Mouse (Mus musculus) lung, postnatal 4 days (tissue): Measurements from ENCODE around the gene Tsc22d2.
A peak's percentile ranks its signal among the peaks of the same experiment; 100 is the strongest.

Experiments used
- DNase-seq, 2 experiments: peaks; one replicate each; pipeline ENCODE4 v3.0.0; 2021

Gene Tsc22d2

DNA sequence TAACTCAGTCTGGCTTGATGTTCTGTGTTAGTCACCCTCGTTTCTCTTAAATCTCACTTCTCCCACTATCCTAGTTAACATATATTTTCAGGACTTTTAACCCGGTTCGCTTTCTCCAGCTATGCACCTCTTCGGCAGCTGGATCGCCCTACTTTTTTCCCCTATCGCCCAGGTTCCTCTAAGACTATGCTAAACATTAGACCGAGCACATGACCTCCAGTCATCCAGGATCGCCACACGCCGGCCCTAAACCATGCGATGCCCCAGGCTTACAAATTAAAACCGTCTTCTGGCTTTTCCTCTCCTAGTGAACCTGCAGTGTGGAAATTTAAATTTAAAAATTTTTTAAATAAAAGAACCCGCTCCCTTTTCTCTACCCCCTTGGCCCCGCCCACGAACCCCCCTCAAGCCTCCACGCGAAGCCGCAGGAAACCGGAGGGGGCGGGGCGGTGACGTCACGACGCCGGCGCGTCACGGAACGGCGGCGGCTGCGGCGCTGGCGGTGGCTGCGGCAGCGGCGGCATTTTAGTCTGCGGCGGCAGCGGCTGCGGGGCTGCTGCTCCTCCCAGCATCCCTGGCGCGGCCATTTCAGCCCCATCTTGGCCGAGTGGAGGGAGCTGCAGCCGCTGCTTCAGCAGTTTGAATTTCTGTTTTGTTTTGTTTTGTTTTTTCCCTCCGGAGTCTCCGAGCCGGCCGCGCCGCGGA lies at the start of gene Tsc22d2:
Gene Tsc22d2, plus strand, starts transcription at position 482 of the 705 bp plus-strand sequence.
- DNase-seq, result peak; percentile 97 to 98

DNA sequence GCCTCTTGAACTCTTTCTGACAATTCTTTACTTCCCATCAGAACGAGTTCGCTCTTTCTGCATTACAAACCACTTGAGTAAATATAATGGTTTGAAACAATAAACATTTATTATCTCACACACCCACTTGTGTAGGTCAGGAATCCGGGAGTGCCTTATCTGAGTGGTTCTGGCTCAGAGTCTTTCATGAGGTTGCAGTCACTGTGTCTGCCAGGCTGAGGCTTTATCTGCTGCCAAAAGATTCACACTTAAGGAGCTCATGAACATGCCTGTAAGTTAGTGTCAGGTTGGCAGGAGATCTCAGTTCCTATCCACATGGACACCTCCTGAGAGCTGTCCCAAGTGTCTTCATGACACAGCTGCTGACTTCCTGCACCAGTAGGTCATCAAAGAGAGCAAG lies 47.8 kb upstream of the Tsc22d2 start:
- DNase-seq, result no peak

DNA sequence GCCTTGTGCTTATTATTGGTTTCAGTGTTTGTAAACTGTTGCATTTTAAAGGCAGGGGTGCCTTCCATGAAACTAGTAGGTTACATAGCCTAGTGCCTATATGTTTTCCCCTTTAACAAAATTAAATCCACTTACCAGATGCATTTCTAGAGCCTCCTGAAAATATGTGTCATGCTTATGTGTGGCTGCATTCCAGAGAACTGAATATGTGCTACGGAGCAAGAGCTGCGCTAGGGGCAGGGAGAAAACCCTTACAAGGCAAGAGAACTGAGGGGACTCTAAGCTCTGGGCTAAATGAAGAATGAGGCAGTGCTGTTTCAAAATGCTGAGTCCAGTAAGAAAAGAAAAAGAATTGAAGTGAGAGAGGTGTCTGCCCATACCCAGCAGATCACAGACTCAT lies 43.7 kb upstream of the Tsc22d2 start:
- no peak for DNase-seq

DNA sequence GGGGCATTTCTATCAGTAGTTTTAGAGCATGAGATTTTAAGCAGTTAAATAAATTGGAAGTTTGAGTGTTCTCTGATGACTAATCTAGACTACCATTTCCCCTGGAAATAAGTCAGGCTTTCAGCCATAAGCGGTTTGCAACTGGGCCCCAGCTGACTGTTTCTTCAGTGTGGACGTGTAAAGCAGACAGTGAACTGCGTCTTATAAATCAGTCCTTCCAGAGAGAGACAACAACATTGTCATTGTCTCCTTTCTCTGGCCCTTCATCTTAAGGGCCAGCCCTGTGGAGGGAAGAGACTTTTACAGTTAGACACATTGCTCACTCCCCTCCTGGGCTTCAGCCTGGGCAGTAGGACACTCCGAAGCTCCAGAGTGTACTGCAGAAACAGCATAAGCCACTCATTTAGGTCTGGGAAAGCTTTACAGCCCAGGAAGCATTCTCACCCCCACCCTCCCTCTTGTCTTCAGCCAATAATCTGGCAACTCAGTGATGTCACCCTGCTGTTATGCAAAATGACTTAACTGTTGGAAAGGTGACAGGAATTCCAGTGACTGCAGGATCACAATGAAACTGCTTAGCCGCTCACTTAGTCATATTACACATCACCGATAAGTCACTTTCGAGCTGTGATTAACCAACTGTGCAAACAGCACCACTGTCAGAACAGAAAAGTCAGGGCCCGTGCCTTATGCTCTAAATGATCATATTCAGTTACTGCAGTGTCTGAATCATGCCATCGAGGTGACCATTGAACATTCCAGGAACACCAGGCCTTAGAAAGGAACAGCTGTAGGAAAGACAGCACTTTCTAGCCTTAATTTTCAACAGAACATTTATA lies 42.2 kb upstream of the Tsc22d2 start:
- peak; percentile 68 to 81 for DNase-seq

DNA sequence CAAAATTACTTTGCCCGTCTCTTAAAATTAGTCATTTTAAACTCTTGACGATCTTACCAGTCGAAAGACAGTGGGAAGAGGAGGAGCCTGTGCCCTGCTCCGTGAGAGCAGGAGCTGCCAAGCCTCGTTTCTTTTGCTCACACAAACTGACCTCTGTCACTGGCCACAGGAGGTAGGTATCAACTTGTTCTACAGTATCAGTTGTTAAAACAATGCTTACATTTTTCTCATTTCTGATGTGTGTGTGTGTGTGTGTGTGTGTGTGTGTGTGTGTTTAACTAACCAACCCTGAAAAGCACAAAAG lies 41.7 kb upstream of the Tsc22d2 start:
- DNase-seq, result no peak

DNA sequence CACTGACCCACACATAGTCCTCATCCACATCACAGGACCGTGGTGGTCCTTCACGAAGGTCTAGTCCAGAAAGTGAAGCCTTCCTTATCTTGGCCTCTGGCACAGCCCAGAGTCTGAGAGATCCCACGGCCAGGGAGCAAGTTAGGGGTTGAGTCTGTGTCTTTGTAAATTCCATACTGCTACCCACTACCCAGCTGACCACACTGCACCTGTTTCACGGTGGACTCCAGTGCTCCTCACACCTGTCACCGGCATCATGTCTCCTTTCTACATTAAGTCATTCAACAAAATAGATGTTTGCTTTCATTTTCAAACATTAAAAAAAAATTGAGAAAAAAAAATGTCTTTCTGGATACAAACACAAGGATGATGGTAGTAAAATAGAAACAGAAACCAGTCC lies 40.2 kb upstream of the Tsc22d2 start:
- no peak for DNase-seq

DNA sequence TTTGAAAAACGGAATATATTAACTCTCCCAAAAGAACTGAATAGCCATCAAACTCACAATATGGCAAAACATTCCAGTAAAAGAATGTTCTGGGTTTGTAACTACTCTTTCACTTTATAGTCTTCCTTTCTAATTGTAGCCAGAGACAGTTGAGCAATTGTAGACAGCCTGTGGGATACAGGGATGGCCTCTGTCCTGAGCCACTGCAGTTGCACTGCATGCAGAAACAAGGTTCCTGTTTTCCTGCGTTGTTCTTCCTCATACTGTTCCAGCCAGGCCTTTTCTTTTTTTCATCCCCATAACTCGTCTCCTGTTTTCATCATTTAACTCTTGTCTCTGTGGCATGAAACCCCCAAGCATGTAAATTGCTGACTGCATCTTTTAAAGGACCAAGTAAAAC lies 37.8 kb upstream of the Tsc22d2 start:
- DNase-seq, result no peak

DNA sequence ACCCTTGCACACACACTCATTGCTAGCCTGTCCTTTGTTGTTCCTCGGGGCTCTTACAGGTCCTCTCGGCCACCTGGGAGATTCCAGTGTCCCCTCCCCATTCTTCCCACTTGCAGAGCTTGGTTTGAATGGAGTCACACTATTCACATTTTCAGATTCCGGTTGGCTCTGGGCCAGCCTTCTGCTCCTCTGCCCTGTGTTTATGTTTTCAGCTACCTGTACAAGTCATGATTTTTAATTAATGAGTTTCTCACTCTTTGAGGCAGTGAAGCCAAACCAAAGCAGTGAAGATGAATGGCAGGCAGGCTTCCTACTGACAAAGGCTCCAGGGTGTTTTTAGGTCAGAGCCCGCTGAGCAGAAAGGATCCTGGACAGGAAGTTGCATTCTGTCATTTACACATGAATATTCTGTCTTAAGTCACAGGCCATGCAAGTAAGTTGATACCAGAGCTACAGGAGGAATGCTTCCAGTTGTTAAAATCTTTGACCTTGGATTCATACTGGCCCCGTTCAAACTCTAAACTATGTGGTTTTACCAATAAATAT lies 36.9 kb upstream of the Tsc22d2 start:
- no peak for DNase-seq

DNA sequence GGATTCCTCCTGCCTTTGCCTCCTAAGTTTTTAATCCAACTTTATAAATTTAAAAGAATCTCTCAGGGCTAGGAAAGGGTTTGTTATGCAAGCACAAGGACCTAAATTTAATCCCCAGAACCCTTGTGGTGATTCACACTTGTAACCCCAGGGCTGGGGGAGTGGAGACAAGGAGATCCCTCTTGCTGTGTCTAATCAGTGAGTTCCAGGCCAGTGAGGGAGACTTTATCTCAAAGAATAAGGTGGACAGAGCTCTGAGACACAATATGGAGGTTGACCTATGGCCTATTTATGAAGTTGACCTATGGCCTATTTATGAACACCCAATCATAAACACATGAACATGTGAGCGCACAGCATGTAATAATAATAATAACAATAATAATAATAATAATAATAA lies 31.8 kb upstream of the Tsc22d2 start:
- DNase-seq, result no peak

DNA sequence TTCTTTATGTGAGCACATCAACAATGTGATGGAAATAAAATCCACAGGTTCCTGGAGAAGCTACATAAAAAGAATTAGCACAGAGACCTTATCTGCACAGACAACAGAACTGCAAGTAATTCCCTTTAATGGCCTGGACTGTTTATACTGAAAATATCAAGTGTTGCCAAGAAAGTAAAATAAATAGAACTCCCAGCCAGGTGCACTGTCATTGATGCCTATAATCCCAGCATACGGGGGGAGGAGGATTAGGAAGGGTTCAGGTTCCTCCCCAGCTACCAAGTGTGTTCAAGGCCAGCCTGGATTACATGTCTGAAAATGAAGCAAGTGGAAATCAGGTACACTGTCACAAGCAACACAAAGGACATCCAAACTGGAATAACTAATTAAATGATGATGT lies 29.5 kb upstream of the Tsc22d2 start:
- DNase-seq, result no peak

DNA sequence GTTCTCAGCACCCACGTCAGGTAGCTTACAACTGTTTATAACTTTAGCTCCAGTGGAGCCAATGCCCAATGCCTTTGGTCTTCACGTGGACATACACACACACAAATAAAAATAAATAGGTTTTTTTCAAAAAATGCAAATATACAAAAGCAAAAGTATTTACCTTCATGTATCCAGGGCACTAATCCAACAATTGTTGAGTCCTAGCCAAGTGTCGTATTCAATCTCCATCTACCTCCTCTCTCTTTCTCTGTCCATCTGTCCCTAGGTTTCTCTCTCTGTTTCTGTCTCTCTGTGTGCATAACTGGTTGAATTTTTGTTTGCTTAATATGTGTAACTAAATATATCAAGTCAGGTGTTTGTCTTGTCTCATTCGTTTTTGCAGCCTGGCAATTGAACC lies 25.8 kb upstream of the Tsc22d2 start:
- DNase-seq, result no peak

DNA sequence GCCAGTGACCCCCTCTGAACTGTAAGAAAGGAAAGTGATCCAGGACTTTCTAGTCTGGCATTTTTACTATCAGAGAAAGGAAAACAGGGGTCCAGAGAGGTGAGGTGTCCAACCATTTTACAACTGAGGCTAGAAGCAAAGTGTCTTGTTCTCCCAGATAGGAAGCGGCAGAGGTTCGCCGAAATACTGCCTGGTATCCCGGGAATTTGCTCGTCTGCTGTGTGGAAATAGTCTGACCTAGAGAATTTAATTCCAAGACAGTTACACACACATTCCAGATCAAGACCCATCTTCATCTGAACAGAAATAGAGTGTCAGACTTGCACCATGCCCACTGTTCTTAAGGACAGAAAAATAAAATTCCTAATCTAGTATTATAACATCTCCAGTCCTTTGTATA lies 16.0 kb upstream of the Tsc22d2 start:
- no peak for DNase-seq

DNA sequence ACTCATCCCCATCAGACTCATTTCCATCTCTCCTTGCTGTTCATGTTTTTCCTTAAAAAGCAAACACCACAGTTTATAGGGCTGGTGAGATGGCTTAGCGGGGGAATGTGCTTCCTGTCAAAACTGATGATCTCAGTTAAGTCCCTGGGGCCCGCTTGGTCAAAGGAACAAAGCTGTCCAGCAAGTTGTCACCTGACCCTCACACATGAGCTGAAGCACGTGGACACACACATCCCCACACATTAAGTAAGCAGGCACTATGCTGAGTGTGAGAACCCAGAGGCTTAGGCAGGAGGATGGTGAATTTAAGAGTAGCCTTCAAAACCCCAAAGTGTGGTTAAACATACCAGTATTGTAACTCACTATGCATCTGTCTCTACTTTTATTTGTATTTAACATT lies 14.6 kb upstream of the Tsc22d2 start:
- no peak for DNase-seq

DNA sequence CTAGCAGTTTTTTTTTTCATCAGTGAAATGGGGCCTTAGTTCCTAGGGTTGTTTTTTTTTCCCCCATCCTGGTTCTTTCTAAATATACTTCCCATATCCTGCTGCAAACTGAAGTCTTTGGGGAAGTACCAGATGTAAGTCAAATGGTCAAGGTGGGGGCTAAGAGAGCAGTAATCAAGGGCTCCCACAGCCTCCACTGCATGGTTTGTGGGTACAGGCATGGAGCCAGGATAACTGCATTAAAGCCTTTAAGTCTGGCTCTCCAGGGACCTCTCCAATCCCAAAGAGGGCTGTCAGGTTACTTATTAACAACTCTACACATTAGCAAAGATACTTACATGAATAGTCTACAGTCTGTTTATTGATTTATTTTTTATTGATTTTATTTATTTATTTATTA lies 2.8 kb upstream of the Tsc22d2 start:
- DNase-seq, result no peak

DNA sequence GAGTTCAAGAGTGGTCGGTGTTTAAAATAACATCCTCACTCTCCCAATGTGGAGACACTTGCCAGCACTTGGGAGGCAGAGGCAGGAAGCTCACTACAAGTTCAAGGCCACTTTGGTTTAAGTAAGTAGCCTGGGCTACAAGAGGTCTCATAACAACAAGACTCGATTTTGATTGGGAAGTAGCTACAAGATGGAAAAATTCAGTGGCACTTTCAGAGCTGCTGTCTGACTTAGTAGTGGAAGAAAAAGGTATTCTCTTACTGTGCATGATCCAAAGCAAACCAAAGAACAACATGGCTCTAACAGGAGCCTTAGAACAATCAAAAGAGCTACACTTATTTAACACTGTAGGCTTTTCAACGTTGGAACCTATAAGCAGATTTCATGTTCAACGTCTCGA lies 844 bp upstream of the Tsc22d2 start:
- DNase-seq, result no peak

DNA sequence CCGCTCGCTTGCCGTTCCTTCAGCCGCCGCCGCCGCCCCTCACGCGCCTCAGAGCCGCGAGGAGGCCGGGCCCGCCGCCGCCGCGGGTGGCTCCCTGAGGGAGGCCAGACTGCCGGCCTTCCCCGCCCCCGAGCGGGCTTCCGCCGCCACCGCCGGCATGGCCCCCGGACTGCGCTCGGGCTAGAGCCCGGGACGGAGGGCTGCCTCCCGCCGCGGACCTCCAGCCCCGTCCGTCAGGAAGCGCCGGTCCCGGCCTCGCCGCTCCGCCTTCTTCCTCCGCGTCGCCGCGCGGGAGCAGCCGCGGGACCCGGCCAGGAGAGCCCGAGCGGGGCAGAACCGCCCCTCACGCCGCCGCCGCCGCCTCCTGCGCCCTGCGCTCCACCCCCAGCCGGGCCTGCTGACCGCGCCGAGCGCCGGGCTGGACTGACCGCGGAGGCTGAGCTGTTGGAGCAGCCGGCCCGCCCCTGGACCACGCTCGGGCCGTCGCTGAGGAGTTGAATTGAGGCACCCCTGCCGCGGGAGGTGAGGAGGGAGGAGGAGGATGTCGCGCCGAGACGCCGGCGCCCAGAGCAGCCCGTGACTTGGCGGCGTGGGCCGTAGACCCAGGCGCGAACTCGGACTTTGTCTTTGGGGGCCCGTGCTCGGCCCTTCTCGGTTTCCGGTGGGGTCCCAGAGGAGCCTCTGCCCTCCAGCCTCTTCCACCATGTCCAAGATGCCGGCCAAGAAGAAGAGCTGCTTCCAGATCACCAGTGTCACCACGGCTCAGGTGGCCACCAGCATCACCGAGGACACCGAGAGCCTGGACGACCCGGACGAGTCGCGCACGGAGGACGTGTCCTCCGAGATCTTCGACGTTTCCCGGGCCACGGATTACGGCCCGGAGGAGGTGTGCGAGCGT lies 720 bp downstream of the Tsc22d2 start:
- DNase-seq, result peak; percentile 85 to 90

DNA sequence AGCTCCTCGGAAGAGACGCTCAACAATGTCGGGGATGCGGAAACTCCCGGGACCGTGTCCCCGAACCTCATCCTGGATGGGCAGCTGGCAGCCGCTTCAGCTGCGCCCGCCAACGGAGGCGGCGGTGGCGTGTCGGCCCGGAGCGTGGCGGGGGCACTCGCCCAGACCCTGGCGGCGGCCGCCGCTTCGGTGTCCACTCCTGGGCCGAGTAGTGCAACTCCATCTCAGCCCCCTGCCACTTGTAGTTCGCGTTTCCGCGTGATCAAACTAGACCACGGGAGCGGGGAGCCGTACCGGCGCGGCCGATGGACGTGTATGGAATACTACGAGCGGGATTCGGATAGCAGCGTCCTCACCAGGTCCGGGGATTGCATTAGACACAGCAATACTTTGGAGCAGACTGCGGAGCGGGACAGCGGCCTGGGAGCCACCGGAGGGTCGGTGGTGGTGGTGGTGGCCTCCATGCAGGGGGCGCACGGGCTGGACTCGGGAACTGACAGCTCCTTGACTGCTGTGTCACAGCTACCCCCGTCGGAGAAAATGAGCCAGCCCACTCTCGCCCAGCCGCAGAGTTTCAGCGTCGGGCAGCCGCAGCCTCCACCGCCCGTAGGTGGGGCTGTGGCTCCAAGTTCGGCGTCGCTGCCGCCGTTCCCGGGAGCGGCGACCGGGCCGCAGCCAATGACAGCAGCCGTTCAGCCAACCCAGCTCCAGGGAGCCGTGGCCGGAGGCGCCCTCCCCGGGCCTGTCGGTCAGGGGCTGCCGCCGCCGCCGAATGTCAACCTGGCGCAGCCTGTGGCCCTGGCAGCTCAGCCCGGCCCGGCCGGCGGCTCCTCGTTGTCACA lies 1.6 kb downstream of the Tsc22d2 start:
- DNase-seq, result peak; percentile 90 to 92

DNA sequence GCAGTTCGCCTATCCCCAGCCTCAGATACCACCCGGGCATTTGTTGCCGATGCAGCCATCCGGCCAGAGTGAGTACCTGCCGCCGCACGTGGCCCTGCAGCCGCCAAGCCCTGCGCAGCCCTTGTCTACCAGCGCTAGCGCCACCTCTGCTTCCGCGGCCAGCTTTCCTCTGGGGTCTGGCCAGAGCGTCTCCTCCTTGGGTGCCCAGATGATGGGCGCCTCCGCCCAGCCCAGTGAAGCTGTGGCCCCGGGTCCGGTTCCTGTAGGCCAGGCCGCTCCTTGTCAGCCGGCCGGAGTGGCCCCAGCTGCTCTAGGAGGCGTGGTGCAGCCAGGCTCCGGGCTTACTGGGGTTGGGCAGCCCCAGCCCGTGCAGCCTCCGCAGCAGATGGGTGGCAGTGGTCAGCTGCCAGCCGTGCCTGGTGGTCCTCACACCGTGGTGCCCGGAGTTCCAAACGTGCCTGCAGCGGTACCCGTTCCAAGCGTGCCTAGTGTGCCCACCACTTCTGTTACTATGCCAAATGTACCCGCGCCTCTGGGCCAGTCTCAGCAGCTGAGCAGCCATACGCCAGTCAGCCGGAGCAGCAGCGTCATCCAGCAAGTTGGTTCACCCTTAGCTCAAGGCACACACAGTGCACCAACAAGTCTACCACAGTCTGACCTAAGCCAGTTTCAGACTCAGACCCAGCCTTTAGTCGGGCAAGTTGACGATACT lies 2.4 kb downstream of the Tsc22d2 start:
- DNase-seq, result peak in 1 of 2 experiments; percentile 68

DNA sequence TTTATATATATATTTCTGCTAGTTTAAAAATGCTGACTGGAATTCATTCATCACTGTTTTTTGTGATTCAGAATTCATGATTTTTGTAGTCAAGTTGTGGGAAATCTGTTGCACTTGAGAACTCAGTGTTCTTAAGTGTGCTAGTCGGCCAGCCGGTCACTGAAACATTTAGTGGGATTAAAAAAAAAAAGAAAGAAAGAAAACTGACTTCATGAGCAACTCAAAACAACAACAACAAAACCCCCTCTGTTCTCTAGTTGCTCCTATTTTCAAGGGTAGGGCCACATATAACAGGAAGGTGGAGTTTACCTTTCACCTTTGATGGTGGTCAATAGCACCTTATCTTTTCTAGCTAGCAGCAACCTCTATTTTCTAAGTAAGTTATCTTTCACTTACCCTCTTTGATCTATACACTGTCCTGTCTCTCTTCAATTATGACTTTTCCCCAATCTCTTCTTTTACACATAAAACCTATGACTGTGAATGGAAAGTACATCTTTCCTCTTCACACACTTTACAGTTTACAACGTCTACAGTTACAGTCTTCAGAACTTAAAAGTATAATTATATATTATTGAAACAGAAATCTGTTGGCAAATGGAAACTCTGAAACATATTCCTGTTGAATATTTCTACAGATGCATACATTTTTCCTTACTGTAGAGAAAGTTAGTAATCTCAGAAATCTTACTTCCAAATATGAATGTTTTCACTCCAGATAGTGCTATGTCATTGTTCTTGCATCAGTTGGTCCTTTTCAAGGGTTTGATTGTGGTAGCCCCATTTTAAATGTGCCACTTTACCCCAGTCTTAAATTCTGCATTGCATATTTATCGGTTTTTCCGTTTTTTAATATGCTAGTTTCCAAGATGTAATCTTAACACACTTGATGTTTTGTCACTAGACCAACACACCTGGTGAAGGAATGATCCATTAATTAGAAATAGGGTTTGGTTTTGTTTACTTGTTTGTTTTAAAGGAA lies 4.5 kb downstream of the Tsc22d2 start:
- DNase-seq, result no peak

DNA sequence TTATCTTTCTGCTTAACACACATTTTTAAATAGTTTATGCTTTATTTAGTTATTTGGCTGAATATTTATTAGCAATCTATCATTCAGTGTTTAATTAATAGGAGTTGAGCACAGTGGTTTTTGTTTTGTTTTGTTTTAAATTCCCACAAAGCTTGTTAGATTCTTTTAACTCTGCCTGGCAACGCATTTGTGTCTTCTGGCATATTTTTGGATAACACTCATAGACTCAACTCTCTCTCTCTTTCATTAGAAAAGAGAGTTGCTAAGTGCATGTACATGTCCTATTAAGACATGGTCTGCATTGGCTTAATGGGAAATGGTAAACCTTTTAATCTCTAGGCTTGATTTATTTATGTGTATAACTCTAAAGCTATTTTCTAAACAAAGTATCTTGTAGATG lies 14.3 kb downstream of the Tsc22d2 start:
- DNase-seq, result no peak
